Mouse (Mus musculus) lung, adult 2 months (tissue): ENCODE measurements at regions not wholly inside any gene's neighbourhood (a gene's known extent, or its start where the extent isn't known, plus 50 kb on each side); places are given as distances from the start of the nearest gene placed in this dataset.

ENCODE experiments used
- DNase-seq: peaks from one replicate; pipeline ENCODE4 v3.0.0; 2022
- H3K4me1 ChIP-seq: fragments of 200-500 bp; 2 replicates; pipeline ENCODE4 v1.6.1; 2011; ENCODE audit warnings: low read length; ENCODE audit not compliant: control insufficient read depth, insufficient read depth
- H3K4me3 ChIP-seq: fragments of 200-500 bp; replicated peaks from 2 replicates; pipeline ENCODE3; 2011; ENCODE audit warnings: low read depth, mild to moderate bottlenecking, control low read depth, low read length; ENCODE audit errors: extremely low read depth
- CTCF ChIP-seq: fragments of 200-500 bp; IDR thresholded peaks from 2 replicates; pipeline ENCODE4 v1.5.1; 2011; ENCODE audit warnings: mild to moderate bottlenecking, low read length, control low read depth; ENCODE audit not compliant: insufficient read depth
- POLR2A ChIP-seq: fragments of 200-500 bp; IDR thresholded peaks from 2 replicates; pipeline ENCODE4 v1.6.1; 2011; ENCODE audit warnings: low read depth, mild to moderate bottlenecking, control low read depth, low read length, borderline replicate concordance; ENCODE audit errors: extremely low read depth
- WGBS: fragments of 180-500 bp; shearing (Covaris S2); methylation state at CpG from one replicate; pipeline ENCODE4 v1.1.7; 2018; 5-methylcytosine and 5-hydroxymethylcytosine counted together

GRCm38 (mm10) chr4:100616161-100616915 lies 137.7 kb downstream of the Ube2u start:
- 67% methylated on average over 8 of the region's 8 CpGs for WGBS
- no peak overlapping the region for H3K4me3 ChIP-seq
- TF ChIP-seq POLR2A (no peak), CTCF (no peak)
- no peak for DNase-seq
- H3K4me1 ChIP-seq, result no peaks in the 10 kb centered on the region

- 43% methylated on average over 11 of the region's 11 CpGs for WGBS
- TF ChIP-seq POLR2A (no peak), CTCF (no peak)
- no peaks in the 10 kb centered on the region for H3K4me1 ChIP-seq
- DNase-seq, result no peak
- no peak overlapping the region for H3K4me3 ChIP-seq
Observed at GRCm38 (mm10) chr4:100616916-100617488, 138.4 kb downstream of the Ube2u start.

GRCm38 (mm10) chr4:100624656-100625055 lies 146.0 kb downstream of the Ube2u start:
- DNase-seq, result no peak
- WGBS, result 91% methylated on average over 4 of the region's 5 CpGs
- no peak for TF ChIP-seq POLR2A
- no peak for TF ChIP-seq CTCF
- H3K4me1 ChIP-seq, result no peaks in the 10 kb centered on the region
- H3K4me3 ChIP-seq, result no peak overlapping the region

- DNase-seq, result no peak
- Histone ChIP-seq H3K4me3 (no peak overlapping the region), H3K4me1 (no peaks in the 10 kb centered on the region)
- 65% methylated on average over 4 of the region's 4 CpGs for WGBS
- no peak for TF ChIP-seq POLR2A
- TF ChIP-seq CTCF, result no peak
Observed at GRCm38 (mm10) chr4:100626551-100626950, 147.9 kb downstream of the Ube2u start.

- H3K4me3 ChIP-seq, result no peak overlapping the region
- whole genome bisulfite sequencing, result 42% methylated on average over 2 of the region's 2 CpGs
- no peaks in the 10 kb centered on the region for H3K4me1 ChIP-seq
- TF ChIP-seq POLR2A, result no peak
- TF ChIP-seq CTCF, result no peak
- no peak for DNase-seq
Observed at GRCm38 (mm10) chr4:100634388-100634787, 142.1 kb upstream of the Cachd1 start.

GRCm38 (mm10) chr4:100637597-100637996 lies 138.9 kb upstream of the Cachd1 start:
- Histone ChIP-seq H3K4me1 (no peaks in the 10 kb centered on the region), H3K4me3 (no peak overlapping the region)
- TF ChIP-seq POLR2A, result no peak
- no peak for TF ChIP-seq CTCF
- no peak for DNase-seq
- 79% methylated on average over 2 of the region's 2 CpGs for WGBS

- H3K4me1 ChIP-seq, result no peaks in the 10 kb centered on the region
- H3K4me3 ChIP-seq, result no peak overlapping the region
- no peak for TF ChIP-seq POLR2A
- TF ChIP-seq CTCF, result no peak
- WGBS, result 36% methylated on average over 1 of the region's 1 CpGs
- DNase-seq, result no peak
Observed at GRCm38 (mm10) chr4:100661154-100661553, 115.3 kb upstream of the Cachd1 start.

- no peak for DNase-seq
- Histone ChIP-seq H3K4me3 (no peak overlapping the region), H3K4me1 (no peaks in the 10 kb centered on the region)
- 25% methylated on average over 5 of the region's 5 CpGs for WGBS
- TF ChIP-seq POLR2A (no peak), CTCF (no peak)
Observed at GRCm38 (mm10) chr4:100664619-100665264, 111.7 kb upstream of the Cachd1 start.

- TF ChIP-seq CTCF, result no peak
- no peak for TF ChIP-seq POLR2A
- DNase-seq, result no peak
- Histone ChIP-seq H3K4me3 (no peak overlapping the region), H3K4me1 (no peaks in the 10 kb centered on the region)
- WGBS, result 73% methylated on average over 5 of the region's 5 CpGs
Observed at GRCm38 (mm10) chr4:100670553-100670952, 105.9 kb upstream of the Cachd1 start.
